Mouse (Mus musculus) induced T-regulatory cell, adult 2 months (primary cell): Measurements from ENCODE around the gene 1700024P04Rik.
A peak's percentile ranks its signal among the peaks of the same experiment; 100 is the strongest.

Source experiments
- DNase-seq: peaks from one replicate; pipeline ENCODE4 v3.0.0-alpha.2; 2012; ENCODE audit warnings: low read depth

The 1700024P04Rik gene

GRCm38 (mm10) chr13:98966583-98966982 lies 17.8 kb downstream of the 1700024P04Rik start:
- DNase-seq = no peak

GRCm38 (mm10) chr13:98963612-98964011 lies 20.8 kb downstream of the 1700024P04Rik start:
- DNase-seq = no peak

- no peak for DNase-seq
Measured at GRCm38 (mm10) chr13:98958177-98958576, 26.2 kb downstream of the 1700024P04Rik start.

- no peak for DNase-seq
Measured at GRCm38 (mm10) chr13:98956209-98956608, 28.2 kb downstream of the 1700024P04Rik start.

GRCm38 (mm10) chr13:98955676-98956075 lies 28.7 kb downstream of the 1700024P04Rik start:
- no peak for DNase-seq

GRCm38 (mm10) chr13:98955226-98955625 lies 29.1 kb downstream of the 1700024P04Rik start:
- no peak for DNase-seq

GRCm38 (mm10) chr13:98953830-98954229 lies 30.5 kb downstream of the 1700024P04Rik start:
- no peak for DNase-seq

GRCm38 (mm10) chr13:98951951-98952350 lies 32.4 kb downstream of the 1700024P04Rik start:
- no peak for DNase-seq

GRCm38 (mm10) chr13:98948146-98948545 lies 36.2 kb downstream of the 1700024P04Rik start:
- DNase-seq = no peak

GRCm38 (mm10) chr13:98946434-98946833 lies 37.9 kb downstream of the 1700024P04Rik start:
- DNase-seq = no peak

- DNase-seq = no peak
Measured at GRCm38 (mm10) chr13:98945908-98946307, 38.5 kb downstream of the 1700024P04Rik start.

- DNase-seq = no peak
Measured at GRCm38 (mm10) chr13:98945381-98945780, 39.0 kb downstream of the 1700024P04Rik start.

GRCm38 (mm10) chr13:98944620-98945081 lies 39.7 kb downstream of the 1700024P04Rik start:
- peak; percentile 84 for DNase-seq

- no peak for DNase-seq
Measured at GRCm38 (mm10) chr13:98942360-98942759, 42.0 kb downstream of the 1700024P04Rik start.

GRCm38 (mm10) chr13:98941829-98942343 lies 42.5 kb downstream of the 1700024P04Rik start:
- DNase-seq = no peak

GRCm38 (mm10) chr13:98937108-98937507 lies 47.3 kb downstream of the 1700024P04Rik start:
- no peak for DNase-seq
